Mouse (Mus musculus) intestine, embryonic 15.5 days (tissue): ENCODE measurements around the gene Psg22. TPM values are rescaled to one million over a fixed set of nuclear protein-coding genes. Genes with fewer than 3 reads are reported as not detected.
"Not testable (repeated sequence)": the region's sequence is repeated elsewhere in the genome, so short reads cannot be mapped to it uniquely, and the experiment has no call there.

Experiments
- ATAC-seq: fragments of 200-750 bp; cut with Nextera tagmentation; 2 replicates; pipeline ENCODE4 v1.8.0; 2017; ENCODE audit warnings: moderate TSS enrichment, moderate library complexity
- H3K27ac ChIP-seq: fragments of 300-500 bp; sonication (generic); 2 replicates; pipeline ENCODE4 v1.5.1; 2015; ENCODE audit warnings: mild to moderate bottlenecking, inconsistent platforms
- H3K27me3 ChIP-seq: fragments of 300-500 bp; sonication (generic); replicated peaks from 2 replicates; pipeline ENCODE4 v1.6.1; 2015; ENCODE audit warnings: inconsistent platforms
- H3K36me3 ChIP-seq: fragments of 300-500 bp; sonication (generic); 2 replicates; pipeline ENCODE4 v1.6.1; 2015; ENCODE audit warnings: inconsistent platforms
- H3K4me1 ChIP-seq: fragments of 300-500 bp; sonication (generic); replicated peaks from 2 replicates; pipeline ENCODE4 v1.6.1; 2015; ENCODE audit warnings: inconsistent platforms
- H3K4me2 ChIP-seq: fragments of 300-500 bp; sonication (generic); replicated peaks from 2 replicates; pipeline ENCODE4 v1.6.1; 2015; ENCODE audit warnings: mild to moderate bottlenecking, inconsistent platforms
- H3K4me3 ChIP-seq: fragments of 300-500 bp; sonication (generic); replicated peaks from 2 replicates; pipeline ENCODE4 v1.5.1; 2015; ENCODE audit warnings: inconsistent platforms
- H3K9ac ChIP-seq: fragments of 300-500 bp; sonication (generic); 2 replicates; pipeline ENCODE4 v1.6.1; 2015; ENCODE audit warnings: inconsistent platforms
- H3K9me3 ChIP-seq: fragments of 300-500 bp; sonication (generic); 2 replicates; pipeline ENCODE4 v1.6.1; 2016; ENCODE audit warnings: inconsistent platforms
- WGBS: fragments of 180-500 bp; shearing (Covaris S2); methylation state at CpG from one replicate; pipeline ENCODE4 v1.1.7; 2015; 5-methylcytosine and 5-hydroxymethylcytosine counted together
- polyA plus RNA-seq: library from polyadenylated mRNA; unstranded; fragments of >200 nt; fragmentation: Nextera tagmentation; extraction: Ambion mirVana; gene quantifications from 2 replicates; pipeline ENCODE4 v1.2.1, GENCODE M21; 2015

Psg22 gene
- not detected in 2 replicates for polyA plus RNA-seq

GRCm38 (mm10) chr7:18717790-18718189 is at the start of gene Psg22:
Psg22 (plus strand) TSS chr7:18718090.
- H3K4me1 ChIP-seq, result no peaks in the 10 kb centered on the region
- H3K9me3 ChIP-seq, result no peaks in the 10 kb centered on the region
- H3K36me3 ChIP-seq, result no peaks in the 10 kb centered on the region
- 33% methylated on average over 2 of the region's 2 CpGs for WGBS
- no peak within 1 kb of the TSS for H3K4me3 ChIP-seq
- H3K4me2 ChIP-seq, result no peak within 1 kb of the TSS
- ATAC-seq, result no peak
- no peaks in the 10 kb centered on the region for H3K27me3 ChIP-seq
- H3K9ac ChIP-seq, result no peak within 1 kb of the TSS
- H3K27ac ChIP-seq, result no peak within 1 kb of the TSS

DNA sequence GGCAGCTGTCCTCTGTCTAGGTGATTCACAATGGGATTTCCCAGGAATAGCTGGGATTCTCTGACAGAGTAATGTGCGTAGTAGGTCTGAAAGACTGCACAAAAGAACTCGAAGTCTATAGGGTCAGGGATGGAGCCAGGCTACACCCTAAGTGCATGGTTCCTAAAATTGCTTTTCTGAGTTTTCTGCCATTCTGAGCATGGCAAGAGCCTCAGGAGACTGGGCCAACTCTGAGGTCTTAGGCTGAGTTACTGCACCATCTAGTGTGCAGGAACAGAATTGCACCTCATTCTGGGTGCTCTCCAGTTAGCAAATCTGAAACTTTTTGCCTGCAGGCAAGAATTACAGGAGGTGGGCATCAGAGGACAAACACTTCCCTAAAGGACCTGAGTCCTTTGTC is 38.1 kb upstream of the Psg22 start:
- H3K36me3 ChIP-seq, result no peaks in the 10 kb centered on the region
- H3K4me1 ChIP-seq, result no peaks in the 10 kb centered on the region
- H3K4me3 ChIP-seq, result no peak overlapping the region
- no peaks in the 10 kb centered on the region for H3K27me3 ChIP-seq
- H3K27ac ChIP-seq, result no peak overlapping the region
- ATAC-seq, result no peak
- 49% methylated on average over 2 of the region's 2 CpGs for WGBS
- H3K4me2 ChIP-seq, result no peak overlapping the region
- H3K9me3 ChIP-seq, result no peaks in the 10 kb centered on the region
- no peak overlapping the region for H3K9ac ChIP-seq

DNA sequence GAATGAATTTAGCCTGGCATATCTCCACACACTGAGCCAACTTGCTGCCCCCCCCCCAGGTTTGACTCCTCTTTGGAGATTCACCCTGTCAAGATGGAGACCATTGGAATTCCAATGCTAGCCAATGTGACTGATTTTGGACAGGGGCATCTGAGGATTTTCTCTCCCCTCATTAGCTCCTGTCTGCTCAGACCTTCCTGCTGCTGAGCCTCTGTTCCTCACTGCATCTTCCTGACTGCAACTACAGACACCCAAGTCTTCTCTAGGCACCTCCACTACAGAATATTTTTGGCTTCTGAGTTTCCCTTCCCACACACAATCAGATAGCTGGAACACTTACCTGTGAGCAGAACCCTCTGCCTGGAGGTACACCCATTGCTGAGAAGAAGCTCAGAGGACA is 32.3 kb upstream of the Psg22 start:
- H3K4me2 ChIP-seq, result no peak overlapping the region
- no peak overlapping the region for H3K4me3 ChIP-seq
- H3K36me3 ChIP-seq, result no peaks in the 10 kb centered on the region
- H3K9me3 ChIP-seq, result no peaks in the 10 kb centered on the region
- no peak overlapping the region for H3K9ac ChIP-seq
- no peaks in the 10 kb centered on the region for H3K27me3 ChIP-seq
- no peak for ATAC-seq
- no peaks in the 10 kb centered on the region for H3K4me1 ChIP-seq
- H3K27ac ChIP-seq, result no peak overlapping the region

DNA sequence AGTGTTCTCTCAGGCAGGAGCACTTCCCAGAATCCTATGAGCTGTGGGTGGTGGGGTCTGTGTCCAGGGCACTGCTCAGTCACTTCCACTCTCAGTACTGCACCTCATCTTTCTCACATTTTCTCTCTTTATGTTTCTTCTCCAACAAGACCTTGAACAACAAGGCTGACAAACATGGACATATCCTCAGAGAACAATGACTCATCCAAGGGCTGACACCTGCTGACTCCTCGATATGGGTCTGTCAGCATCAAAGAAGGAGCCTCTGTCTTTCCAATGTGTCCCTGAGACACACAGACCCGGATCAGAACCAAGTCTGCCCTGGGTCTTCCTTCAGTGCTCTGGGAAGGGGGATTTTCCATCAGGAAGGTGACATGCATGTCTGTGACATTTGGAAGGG is 31.8 kb upstream of the Psg22 start, which contains the start of gene Psg20:
Gene Psg20 (minus strand): TSS at position 101 of the 400 bp plus-strand sequence.
- no peaks in the 10 kb centered on the region for H3K36me3 ChIP-seq
- no peaks in the 10 kb centered on the region for H3K9me3 ChIP-seq
- no peak within 1 kb of the TSS for H3K4me3 ChIP-seq
- H3K27me3 ChIP-seq, result no peaks in the 10 kb centered on the region
- H3K4me2 ChIP-seq, result no peak within 1 kb of the TSS
- H3K9ac ChIP-seq, result no peak within 1 kb of the TSS
- ATAC-seq, result no peak
- 63% methylated on average over 2 of the region's 2 CpGs for WGBS
- no peaks in the 10 kb centered on the region for H3K4me1 ChIP-seq
- H3K27ac ChIP-seq, result no peak within 1 kb of the TSS

DNA sequence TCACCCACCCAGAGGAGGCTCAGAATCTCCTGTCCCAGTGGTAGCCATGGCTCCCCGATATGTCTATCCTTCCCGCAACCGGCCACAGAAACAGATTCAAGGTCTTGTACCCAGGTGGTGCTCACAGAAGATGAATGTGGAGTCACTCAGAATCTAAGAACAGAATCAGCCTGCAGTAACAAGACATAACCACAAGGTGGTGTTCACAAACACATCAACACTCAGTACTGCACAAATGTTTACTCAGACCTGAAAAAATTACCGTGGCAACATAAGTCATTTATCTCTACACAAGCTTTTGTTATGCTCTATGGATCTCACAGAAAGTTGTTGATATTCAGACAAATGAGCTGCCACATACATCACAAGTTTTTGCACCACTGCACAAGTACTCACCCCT is 7.6 kb upstream of the Psg22 start:
- not testable (repeated sequence) for H3K27ac ChIP-seq, H3K9me3 ChIP-seq, H3K36me3 ChIP-seq, H3K4me1 ChIP-seq, H3K27me3 ChIP-seq, H3K9ac ChIP-seq, H3K4me3 ChIP-seq, ATAC-seq, H3K4me2 ChIP-seq
- WGBS, result 76% methylated on average over 4 of the region's 4 CpGs

GRCm38 (mm10) chr7:18710846-18711245 is 7.0 kb upstream of the Psg22 start:
- Histone ChIP-seq H3K4me3 (no peak overlapping the region), H3K36me3 (no peaks in the 10 kb centered on the region), H3K27ac (no peak overlapping the region), H3K27me3 (no peaks in the 10 kb centered on the region), H3K9ac (no peak overlapping the region), H3K4me1 (no peaks in the 10 kb centered on the region), H3K4me2 (no peak overlapping the region), H3K9me3 (no peaks in the 10 kb centered on the region)
- no peak for ATAC-seq
- WGBS, result 63% methylated on average over 1 of the region's 1 CpGs

DNA sequence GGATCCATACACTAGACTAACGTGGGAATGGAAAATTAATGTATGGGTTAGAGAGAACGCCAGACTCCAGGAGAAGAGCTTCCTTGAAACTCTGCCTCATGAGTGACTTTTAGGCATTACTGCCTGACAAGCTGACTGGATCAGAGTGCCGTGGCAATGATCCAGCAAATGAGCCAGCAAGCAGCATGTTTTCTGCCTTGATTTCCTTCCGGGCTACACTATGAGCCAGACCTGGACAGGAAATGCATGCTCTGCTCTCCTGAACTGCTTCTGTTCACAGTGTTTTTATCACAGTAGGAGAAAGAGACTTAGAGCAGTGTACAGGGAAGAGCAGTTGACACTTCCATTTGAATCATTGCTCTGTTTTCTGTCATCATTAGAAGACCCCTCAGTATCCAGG is 2.3 kb upstream of the Psg22 start:
- WGBS, result 66% methylated on average over 4 of the region's 4 CpGs
- Histone ChIP-seq H3K36me3 (no peaks in the 10 kb centered on the region), H3K27ac (no peak overlapping the region), H3K9me3 (no peaks in the 10 kb centered on the region), H3K27me3 (no peaks in the 10 kb centered on the region), H3K4me2 (no peak overlapping the region), H3K4me3 (no peak overlapping the region), H3K9ac (no peak overlapping the region), H3K4me1 (no peaks in the 10 kb centered on the region)
- ATAC-seq, result no peak

GRCm38 (mm10) chr7:18724001-18724400 is 6.1 kb downstream of the Psg22 start:
- Histone ChIP-seq H3K36me3 (no peaks in the 10 kb centered on the region), H3K4me3 (no peak overlapping the region), H3K9me3 (no peaks in the 10 kb centered on the region), H3K4me2 (no peak overlapping the region), H3K4me1 (no peaks in the 10 kb centered on the region), H3K27me3 (no peaks in the 10 kb centered on the region), H3K9ac (no peak overlapping the region), H3K27ac (no peak overlapping the region)
- ATAC-seq, result no peak
- WGBS, result 74% methylated on average over 6 of the region's 6 CpGs

DNA sequence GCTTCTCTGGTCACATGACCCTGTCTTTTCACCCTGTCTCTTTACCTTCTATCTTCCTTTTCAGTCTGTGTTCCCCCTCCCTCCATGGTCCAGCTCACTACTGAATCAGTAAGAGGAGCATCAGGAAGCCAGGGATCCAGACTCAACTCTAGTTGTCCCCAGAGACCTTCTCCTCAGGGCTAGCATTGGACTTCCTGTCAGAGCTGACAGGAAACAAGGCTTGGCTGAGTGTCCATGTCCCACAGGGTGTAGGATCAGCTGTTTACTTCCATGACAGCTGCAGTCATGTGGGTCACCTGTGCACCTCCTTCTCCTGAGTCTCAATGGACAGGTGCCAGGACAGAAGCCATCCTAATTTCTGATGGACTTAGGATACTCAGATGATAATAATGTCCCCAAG is 8.0 kb downstream of the Psg22 start:
- not testable (repeated sequence) for H3K4me2 ChIP-seq, H3K36me3 ChIP-seq, H3K4me1 ChIP-seq, ATAC-seq, H3K9me3 ChIP-seq, H3K9ac ChIP-seq, H3K27me3 ChIP-seq, H3K27ac ChIP-seq, H3K4me3 ChIP-seq

GRCm38 (mm10) chr7:18728391-18728790 is 10.5 kb downstream of the Psg22 start:
- Histone ChIP-seq H3K4me1 (no peaks in the 10 kb centered on the region), H3K9ac (no peak overlapping the region), H3K36me3 (no peaks in the 10 kb centered on the region), H3K4me3 (no peak overlapping the region), H3K4me2 (no peak overlapping the region), H3K27ac (no peak overlapping the region), H3K9me3 (no peaks in the 10 kb centered on the region), H3K27me3 (no peaks in the 10 kb centered on the region)
- no peak for ATAC-seq
- WGBS, result 82% methylated on average over 1 of the region's 1 CpGs

DNA sequence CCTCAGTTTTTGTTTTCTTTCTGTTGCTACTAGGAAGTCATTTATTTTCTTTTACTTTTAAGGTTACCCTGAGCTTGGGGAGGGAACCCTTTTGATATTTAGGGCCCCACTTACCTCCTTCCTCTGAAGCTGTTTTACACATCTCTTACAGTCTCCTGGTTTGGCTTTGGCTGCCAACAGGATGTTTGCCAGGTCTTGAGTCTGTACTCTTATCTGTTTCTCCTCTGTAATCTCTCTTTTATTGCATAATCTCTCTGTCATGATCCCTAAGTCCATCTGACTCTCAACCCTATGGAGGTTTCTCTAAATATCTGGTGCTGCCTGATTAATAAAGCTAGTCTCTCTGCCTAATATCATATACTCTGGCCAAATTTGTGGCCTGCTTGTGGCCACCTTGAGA is 15.2 kb downstream of the Psg22 start:
- no peak for ATAC-seq
- Histone ChIP-seq H3K27me3 (no peaks in the 10 kb centered on the region), H3K4me2 (no peak overlapping the region), H3K4me1 (no peaks in the 10 kb centered on the region), H3K4me3 (no peak overlapping the region), H3K9me3 (no peaks in the 10 kb centered on the region), H3K9ac (no peak overlapping the region), H3K27ac (no peak overlapping the region), H3K36me3 (no peaks in the 10 kb centered on the region)

GRCm38 (mm10) chr7:18734451-18734850 is 16.6 kb downstream of the Psg22 start:
- 56% methylated on average over 1 of the region's 1 CpGs for WGBS
- H3K4me3 ChIP-seq, result no peak overlapping the region
- H3K4me2 ChIP-seq, result no peak overlapping the region
- H3K27me3 ChIP-seq, result no peaks in the 10 kb centered on the region
- H3K36me3 ChIP-seq, result no peaks in the 10 kb centered on the region
- H3K27ac ChIP-seq, result no peak overlapping the region
- H3K4me1 ChIP-seq, result no peaks in the 10 kb centered on the region
- H3K9me3 ChIP-seq, result no peaks in the 10 kb centered on the region
- ATAC-seq, result no peak
- no peak overlapping the region for H3K9ac ChIP-seq

- Histone ChIP-seq H3K9ac (no peak overlapping the region), H3K4me3 (peak overlapping the region; percentile 29; the same call in 1 of the 2 replicates), H3K4me2 (peak overlapping the region; percentile 58), H3K4me1 (no peaks in the 10 kb centered on the region; the same call in 1 of the 2 replicates), H3K9me3 (no peaks in the 10 kb centered on the region), H3K36me3 (no peaks in the 10 kb centered on the region), H3K27me3 (peaks cover 13% of the 10 kb centered on the region), H3K27ac (no peak overlapping the region)
- ATAC-seq, result peak; percentile 83
- 10% methylated on average over 20 of the region's 20 CpGs for WGBS
These were observed 28.4 kb downstream of the Psg22 start for GRCm38 (mm10) chr7:18746189-18746860.
